Mouse (Mus musculus) MEL (cell line): ENCODE data around the gene Arhgap18. TPM values are rescaled to one million over a fixed set of nuclear protein-coding genes. Genes with fewer than 3 reads are reported as not detected.
A peak's percentile ranks its signal among the peaks of the same experiment; 100 is the strongest.

ENCODE experiments used
- DNase-seq: peaks from one replicate; pipeline ENCODE4 v3.0.0; 2011; ENCODE audit warnings: low read depth, low spot score
- H3K27ac ChIP-seq: 2 replicates; pipeline ENCODE4 v1.5.1; 2012; ENCODE audit warnings: low read depth, mild to moderate bottlenecking, control low read depth, low read length, moderate library complexity; ENCODE audit not compliant: control insufficient read depth
- H3K27me3 ChIP-seq, 2 experiments: fragments of 150-350 bp in 1 of 2; sonication (generic) in 1 of 2; 2 replicates each; pipeline ENCODE4 v1.6.1; 2012; ENCODE audit warnings: low read length in 2 of 2, mild to moderate bottlenecking in 2 of 2, improper control_type of control experiment in 1 of 2, moderate library complexity in 1 of 2; ENCODE audit not compliant: insufficient read depth in 2 of 2, control insufficient read depth in 1 of 2
- H3K36me3 ChIP-seq, 2 experiments: 2 replicates each; pipeline ENCODE4 v1.6.1; 2012 to 2014; ENCODE audit warnings: low read length in 2 of 2, improper control_type of control experiment in 1 of 2, inconsistent platforms in 1 of 2, mild to moderate bottlenecking in 1 of 2; ENCODE audit not compliant: insufficient read depth in 2 of 2, control insufficient read depth in 1 of 2
- H3K4me1 ChIP-seq, 2 experiments: fragments of 150-350 bp in 1 of 2; sonication (generic) in 1 of 2; 2 replicates each; pipeline ENCODE4 v1.6.1; 2012; ENCODE audit warnings: low read length in 2 of 2, improper control_type of control experiment in 1 of 2, mild to moderate bottlenecking in 1 of 2; ENCODE audit not compliant: insufficient read depth in 2 of 2, control insufficient read depth in 1 of 2
- H3K4me3 ChIP-seq, 2 experiments: fragments of 150-350 bp in 1 of 2; sonication (generic) in 1 of 2; 2 replicates each; pipeline ENCODE4 v1.5.1; 2012; ENCODE audit warnings: low read depth in 2 of 2, low read length in 2 of 2, mild to moderate bottlenecking in 2 of 2, moderate library complexity in 2 of 2, control low read depth in 1 of 2, improper control_type of control experiment in 1 of 2; ENCODE audit not compliant: control insufficient read depth in 1 of 2, insufficient read depth in 1 of 2
- H3K79me2 ChIP-seq: 2 replicates; pipeline ENCODE4 v1.6.1; 2012; ENCODE audit warnings: mild to moderate bottlenecking, low read length, moderate library complexity; ENCODE audit not compliant: control insufficient read depth, poor library complexity, insufficient read depth
- H3K9ac ChIP-seq: 2 replicates; pipeline ENCODE4 v1.6.1; 2012; ENCODE audit warnings: low read depth, mild to moderate bottlenecking, control low read depth, low read length, moderate library complexity; ENCODE audit not compliant: control insufficient read depth, poor library complexity, severe bottlenecking
- H3K9me3 ChIP-seq: fragments of 150-350 bp; sonication (generic); replicated peaks from 2 replicates; pipeline ENCODE4 v1.6.1; 2012; ENCODE audit warnings: mild to moderate bottlenecking, low read length, improper control_type of control experiment, moderate library complexity; ENCODE audit not compliant: insufficient read depth
- BHLHE40 ChIP-seq: IDR thresholded peaks from 2 replicates; pipeline ENCODE4 v1.6.1; 2012; ENCODE audit warnings: low read depth, mild to moderate bottlenecking, inconsistent platforms, low read length, improper control_type of control experiment, borderline replicate concordance
- CHD1 ChIP-seq: IDR thresholded peaks from 2 replicates; pipeline ENCODE4 v1.6.1; 2012; ENCODE audit warnings: low read depth, mild to moderate bottlenecking, inconsistent platforms, low read length, improper control_type of control experiment
- CHD2 ChIP-seq: IDR thresholded peaks from 2 replicates; pipeline ENCODE4 v1.6.1; 2011; ENCODE audit warnings: low read length, improper control_type of control experiment
- CTCF ChIP-seq, 3 experiments: IDR thresholded peaks in 2 of 3; conservative IDR thresholded peaks in 1 of 3; 2 replicates each; pipeline ENCODE4 v1.5.1; 2011 to 2012; ENCODE audit warnings: low read length in 3 of 3, low read depth in 2 of 3, mild to moderate bottlenecking in 2 of 3, improper control_type of control experiment in 1 of 3, inconsistent platforms in 1 of 3, mixed read lengths in 1 of 3, moderate library complexity in 1 of 3; ENCODE audit not compliant: control insufficient read depth in 1 of 3, insufficient read depth in 1 of 3, poor library complexity in 1 of 3, severe bottlenecking in 1 of 3
- ELF1 ChIP-seq: IDR thresholded peaks from 2 replicates; pipeline ENCODE4 v1.6.1; 2014; ENCODE audit warnings: low read depth, mild to moderate bottlenecking, inconsistent platforms, low read length, improper control_type of control experiment, moderate library complexity
- EP300 ChIP-seq, 2 experiments: IDR thresholded peaks; 2 replicates each; pipeline ENCODE4 v1.6.1; 2011; ENCODE audit warnings: improper control_type of control experiment in 2 of 2, low read length in 2 of 2, low read depth in 1 of 2, mild to moderate bottlenecking in 1 of 2
- GATA1 ChIP-seq: IDR thresholded peaks from 2 replicates; pipeline ENCODE4 v1.6.1; 2011; ENCODE audit warnings: low read depth, low read length, improper control_type of control experiment
- JUND ChIP-seq: IDR thresholded peaks from 2 replicates; pipeline ENCODE4 v1.6.1; 2011; ENCODE audit warnings: low read depth, mild to moderate bottlenecking, improper control_type of control experiment, low read length
- KAT2A ChIP-seq: conservative IDR thresholded peaks from 2 replicates; pipeline ENCODE4 v1.6.1; 2012; ENCODE audit warnings: low read depth, low read length, improper control_type of control experiment, inconsistent platforms
- MAFK ChIP-seq: IDR thresholded peaks from 2 replicates; pipeline ENCODE4 v1.6.1; 2011; ENCODE audit warnings: low read depth, mild to moderate bottlenecking, low read length, improper control_type of control experiment, borderline replicate concordance
- MAX ChIP-seq: IDR thresholded peaks from 2 replicates; pipeline ENCODE4 v1.6.1; 2011; ENCODE audit warnings: low read length, improper control_type of control experiment
- MAZ ChIP-seq: IDR thresholded peaks from 2 replicates; pipeline ENCODE4 v1.6.1; 2012; ENCODE audit warnings: low read depth, mild to moderate bottlenecking, inconsistent platforms, low read length, improper control_type of control experiment
- MXI1 ChIP-seq: IDR thresholded peaks from 2 replicates; pipeline ENCODE4 v1.6.1; 2011; ENCODE audit warnings: mild to moderate bottlenecking, low read depth, low read length, improper control_type of control experiment
- NELFE ChIP-seq: IDR thresholded peaks from 2 replicates; pipeline ENCODE4 v1.6.1; 2011; ENCODE audit warnings: low read depth, low read length, improper control_type of control experiment
- POLR2A ChIP-seq, 2 experiments: IDR thresholded peaks; 2 replicates each; pipeline ENCODE4 v1.6.1; 2011 to 2012; ENCODE audit warnings: low read length in 2 of 2, mild to moderate bottlenecking in 2 of 2, control low read depth in 1 of 2, improper control_type of control experiment in 1 of 2, low read depth in 1 of 2, moderate library complexity in 1 of 2; ENCODE audit not compliant: control insufficient read depth in 1 of 2, insufficient read depth in 1 of 2, poor library complexity in 1 of 2
- RAD21 ChIP-seq: IDR thresholded peaks from 2 replicates; pipeline ENCODE4 v1.6.1; 2011; ENCODE audit warnings: mild to moderate bottlenecking, low read depth, low read length, improper control_type of control experiment
- RCOR1 ChIP-seq: IDR thresholded peaks from 2 replicates; pipeline ENCODE4 v1.6.1; 2012; ENCODE audit warnings: low read depth, mild to moderate bottlenecking, inconsistent platforms, low read length, improper control_type of control experiment
- SIN3A ChIP-seq: IDR thresholded peaks from 2 replicates; pipeline ENCODE4 v1.6.1; 2012; ENCODE audit warnings: low read length, improper control_type of control experiment, inconsistent platforms
- SMC3 ChIP-seq: IDR thresholded peaks from 2 replicates; pipeline ENCODE4 v1.6.1; 2011; ENCODE audit warnings: low read depth, low read length, improper control_type of control experiment
- TAL1 ChIP-seq: IDR thresholded peaks from 2 replicates; pipeline ENCODE4 v1.6.1; 2012; ENCODE audit warnings: mild to moderate bottlenecking, inconsistent platforms, low read length, moderate library complexity, mixed read lengths
- UBTF ChIP-seq: IDR thresholded peaks from 2 replicates; pipeline ENCODE4 v1.6.1; 2012; ENCODE audit warnings: low read depth, mild to moderate bottlenecking, inconsistent platforms, low read length, improper control_type of control experiment, moderate library complexity, borderline replicate concordance; ENCODE audit not compliant: insufficient read depth
- ZC3H11A ChIP-seq: IDR thresholded peaks from 2 replicates; pipeline ENCODE4 v1.6.1; 2012; ENCODE audit warnings: low read depth, mild to moderate bottlenecking, inconsistent platforms, low read length, improper control_type of control experiment
- polyA plus RNA-seq, 2 experiments: library from polyadenylated mRNA; stranded (reverse) in 1 of 2; unstranded in 1 of 2; fragments of >175 nt in 1 of 2; fragments of >200 nt in 1 of 2; gene quantifications; 2 replicates each; pipeline versions ENCODE4 v1.2.1 to v1.2.4; 2012; ENCODE audit warnings: low replicate concordance in 2 of 2, low read depth in 1 of 2; ENCODE audit not compliant: insufficient read length in 2 of 2, insufficient read depth in 1 of 2, missing spikeins in 1 of 2
- total RNA-seq: library from RNA; depleted of rRNA; stranded (reverse); fragments of 300-350 nt; gene quantifications from 2 replicates; pipeline ENCODE4 v1.2.3, GENCODE M21; 2012

The Arhgap18 gene
- total and polyA plus RNA-seq, 3 experiments = 3.4 to 4.4 TPM; not detected in 1

DNA sequence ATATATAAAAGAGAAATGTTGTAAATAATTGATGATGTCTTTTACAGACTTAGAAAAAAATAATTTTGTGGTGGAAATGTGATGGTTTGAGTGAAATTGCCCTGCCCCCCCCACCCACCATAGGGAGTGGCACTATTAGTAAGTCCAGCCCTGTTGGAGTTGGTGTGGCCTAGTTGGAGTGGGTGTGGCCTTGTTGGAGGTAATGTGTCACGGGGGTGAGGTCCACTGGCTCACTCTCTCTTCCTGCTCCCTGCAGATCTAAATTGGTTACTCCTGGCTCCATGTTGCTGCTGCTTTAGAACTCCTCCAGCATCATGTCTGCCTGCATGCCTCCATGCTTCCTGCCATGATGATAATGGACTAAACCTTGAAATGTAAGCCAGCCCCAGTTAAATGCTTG is 186.3 kb downstream of the Arhgap18 start:
- Histone ChIP-seq H3K27me3 (no peaks in the 10 kb centered on the region; a peak in 1 of 4 replicates), H3K9me3 (no peaks in the 10 kb centered on the region), H3K36me3 (no peaks in the 10 kb centered on the region), H3K9ac (no peak overlapping the region), H3K79me2 (no peaks in the 10 kb centered on the region), H3K4me3 (no peak overlapping the region), H3K27ac (no peak overlapping the region), H3K4me1 (no peaks in the 10 kb centered on the region)
- DNase-seq = no peak
- TF ChIP-seq CHD1 (no peak), MXI1 (no peak), RCOR1 (no peak), SIN3A (no peak), MAZ (no peak), NELFE (no peak), CTCF (IDR thresholded peaks at IDR 0.05 in 2 of 3, conservative IDR thresholded peaks at IDR 0.05 in 1 of 3; ENCODE audit: control insufficient read depth in 1 of 3, insufficient read depth in 1 of 3, low read depth in 2 of 3, low read length in 3 of 3, poor library complexity in 1 of 3, severe bottlenecking in 1 of 3) (no peak), UBTF (no peak)

DNA sequence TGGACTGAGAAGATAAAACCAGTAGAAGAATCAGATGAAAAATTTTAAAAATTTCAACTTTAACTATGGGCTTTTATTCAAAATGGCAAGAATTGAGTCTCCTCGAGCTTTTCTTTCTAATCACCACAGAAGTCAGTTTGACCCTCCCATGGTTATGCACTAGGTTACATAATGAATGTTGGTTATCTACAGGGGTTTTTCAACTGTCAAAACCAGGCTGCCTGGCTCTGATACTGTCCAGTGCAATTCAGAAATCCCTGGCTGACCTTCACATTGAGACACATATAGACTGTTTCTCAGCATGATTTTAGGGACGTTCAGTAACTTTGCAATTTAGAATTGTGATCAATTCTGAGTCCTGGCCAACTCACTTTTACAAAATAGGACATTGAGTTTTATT is 195.1 kb downstream of the Arhgap18 start:
- Histone ChIP-seq H3K27me3 (no peaks in the 10 kb centered on the region), H3K79me2 (no peaks in the 10 kb centered on the region), H3K9ac (no peak overlapping the region), H3K4me3 (no peak overlapping the region), H3K4me1 (peaks cover 0 to 5% of the 10 kb centered on the region in 2 experiments; a peak in 2 of 4 replicates), H3K36me3 (peaks cover 0 to 5% of the 10 kb centered on the region in 2 experiments; a peak in 2 of 4 replicates), H3K27ac (no peak overlapping the region), H3K9me3 (no peaks in the 10 kb centered on the region)
- TF ChIP-seq GATA1 (no peak), EP300 (IDR thresholded peaks at IDR 0.05; ENCODE audit: low read depth in 1 of 2, low read length in 2 of 2) (peak; percentile 26 to 57; a peak in 2 of 4 replicates)
- no peak for DNase-seq

DNA sequence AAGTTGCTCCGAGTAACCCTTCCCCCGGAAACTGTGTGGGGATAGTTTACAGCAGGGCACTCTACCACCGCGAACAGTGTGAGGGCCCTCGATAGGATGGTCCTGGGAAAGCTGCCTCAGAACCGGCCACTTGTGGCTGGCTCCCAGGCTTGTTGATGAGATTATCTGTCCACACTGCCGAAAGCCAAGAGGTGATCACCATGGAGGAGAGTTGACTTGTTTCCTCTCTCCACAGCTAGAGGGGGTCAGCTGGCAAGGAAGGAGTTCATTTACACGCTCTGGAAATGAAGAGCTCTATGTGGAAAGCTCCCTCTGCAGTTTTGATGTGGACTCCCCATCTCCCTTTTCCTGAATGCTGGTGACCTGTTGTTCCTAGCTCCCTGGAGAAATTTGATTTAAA is 196.4 kb downstream of the Arhgap18 start:
- TF ChIP-seq SIN3A (0 out of 2 replicates have a peak, but pooled peaks have one; percentile 6), EP300 (IDR thresholded peaks at IDR 0.05; ENCODE audit: low read depth in 1 of 2, low read length in 2 of 2) (no peak), MAX (no peak), POLR2A (IDR thresholded peaks at IDR 0.05; ENCODE audit: control insufficient read depth in 1 of 2, insufficient read depth in 1 of 2, low read depth in 1 of 2, low read length in 2 of 2, poor library complexity in 1 of 2) (no peak), NELFE (no peak), SMC3 (peak; percentile 19), CHD2 (no peak), ZC3H11A (no peak), RAD21 (peak; percentile 27), BHLHE40 (no peak), RCOR1 (no peak), TAL1 (no peak), JUND (no peak), ELF1 (no peak), UBTF (no peak), CHD1 (no peak), MXI1 (no peak), MAFK (no peak), CTCF (IDR thresholded peaks at IDR 0.05 in 2 of 3, conservative IDR thresholded peaks at IDR 0.05 in 1 of 3; ENCODE audit: control insufficient read depth in 1 of 3, insufficient read depth in 1 of 3, low read depth in 2 of 3, low read length in 3 of 3, poor library complexity in 1 of 3, severe bottlenecking in 1 of 3) (peak in 2 of 3 experiments; percentile 18 to 49; a peak in 3 of 6 replicates), KAT2A (no peak)
- TF ChIP-seq, all 39 proteins: peak for 4
- Histone ChIP-seq H3K4me1 (peaks cover 0 to 5% of the 10 kb centered on the region in 2 experiments; a peak in 2 of 4 replicates), H3K27ac (no peak overlapping the region), H3K9ac (peak overlapping the region; percentile 49), H3K9me3 (no peaks in the 10 kb centered on the region), H3K27me3 (no peaks in the 10 kb centered on the region), H3K79me2 (no peaks in the 10 kb centered on the region), H3K36me3 (peaks cover 0 to 5% of the 10 kb centered on the region in 2 experiments; a peak in 2 of 4 replicates), H3K4me3 (peak overlapping the region; percentile 61 to 72)
- peak; percentile 52 for DNase-seq
